Mouse (Mus musculus) heart, embryonic 16.5 days (tissue): ENCODE measurements around the gene Asb2. TPM values are rescaled to one million over a fixed set of nuclear protein-coding genes. Genes with fewer than 3 reads are reported as not detected.
A peak's percentile ranks its signal among the peaks of the same experiment; 100 is the strongest.

ENCODE experiments used
- ATAC-seq: fragments of 200-750 bp; cut with Nextera tagmentation; replicated peaks from 2 replicates; pipeline ENCODE4 v1.8.0; 2017; ENCODE audit warnings: moderate number of reproducible peaks; ENCODE audit not compliant: insufficient read depth, low FRiP score; ENCODE audit errors: extremely low read depth
- H3K27ac ChIP-seq: fragments of 300-500 bp; sonication (generic); 2 replicates; pipeline ENCODE4 v1.5.1; 2014; ENCODE audit warnings: mild to moderate bottlenecking, low read length, control low read depth, moderate library complexity
- H3K27me3 ChIP-seq: fragments of 300-500 bp; sonication (generic); 2 replicates; pipeline ENCODE4 v1.6.1; 2014; ENCODE audit warnings: low read length, mixed read lengths; ENCODE audit not compliant: control insufficient read depth, insufficient read depth
- H3K36me3 ChIP-seq: fragments of 300-500 bp; sonication (generic); 2 replicates; pipeline ENCODE4 v1.6.1; 2014; ENCODE audit not compliant: control insufficient read depth, insufficient read depth
- H3K4me1 ChIP-seq: fragments of 300-500 bp; sonication (generic); 2 replicates; pipeline ENCODE4 v1.6.1; 2014; ENCODE audit warnings: low read length, mixed read lengths; ENCODE audit not compliant: control insufficient read depth, insufficient read depth
- H3K4me2 ChIP-seq: fragments of 300-500 bp; sonication (generic); 2 replicates; pipeline ENCODE4 v1.6.1; 2014; ENCODE audit warnings: low read depth, mild to moderate bottlenecking, control low read depth, low read length
- H3K4me3 ChIP-seq: fragments of 300-500 bp; sonication (generic); 2 replicates; pipeline ENCODE4 v1.5.1; 2014; ENCODE audit warnings: mild to moderate bottlenecking, control low read depth, low read length
- H3K9ac ChIP-seq: fragments of 300-500 bp; sonication (generic); 2 replicates; pipeline ENCODE4 v1.6.1; 2014; ENCODE audit warnings: low read length, control low read depth
- H3K9me3 ChIP-seq: fragments of 300-500 bp; sonication (generic); replicated peaks from 2 replicates; pipeline ENCODE4 v1.6.1; 2016; ENCODE audit warnings: low read length; ENCODE audit not compliant: control insufficient read depth
- WGBS: fragments of 180-500 bp; shearing (Covaris S2); extraction: QIAGEN DNeasy Blood & Tissue Kit; methylation state at CpG from one replicate; pipeline ENCODE4 v1.1.7; 2014; 5-methylcytosine and 5-hydroxymethylcytosine counted together
- polyA plus RNA-seq: library from polyadenylated mRNA; unstranded; fragments of >200 nt; fragmentation: Nextera tagmentation; extraction: Ambion mirVana; gene quantifications from 2 replicates; pipeline ENCODE4 v1.2.1, GENCODE M21; 2015

Gene Asb2
- polyA plus RNA-seq, 1 experiment from 2014 or later, result 264 TPM

DNA sequence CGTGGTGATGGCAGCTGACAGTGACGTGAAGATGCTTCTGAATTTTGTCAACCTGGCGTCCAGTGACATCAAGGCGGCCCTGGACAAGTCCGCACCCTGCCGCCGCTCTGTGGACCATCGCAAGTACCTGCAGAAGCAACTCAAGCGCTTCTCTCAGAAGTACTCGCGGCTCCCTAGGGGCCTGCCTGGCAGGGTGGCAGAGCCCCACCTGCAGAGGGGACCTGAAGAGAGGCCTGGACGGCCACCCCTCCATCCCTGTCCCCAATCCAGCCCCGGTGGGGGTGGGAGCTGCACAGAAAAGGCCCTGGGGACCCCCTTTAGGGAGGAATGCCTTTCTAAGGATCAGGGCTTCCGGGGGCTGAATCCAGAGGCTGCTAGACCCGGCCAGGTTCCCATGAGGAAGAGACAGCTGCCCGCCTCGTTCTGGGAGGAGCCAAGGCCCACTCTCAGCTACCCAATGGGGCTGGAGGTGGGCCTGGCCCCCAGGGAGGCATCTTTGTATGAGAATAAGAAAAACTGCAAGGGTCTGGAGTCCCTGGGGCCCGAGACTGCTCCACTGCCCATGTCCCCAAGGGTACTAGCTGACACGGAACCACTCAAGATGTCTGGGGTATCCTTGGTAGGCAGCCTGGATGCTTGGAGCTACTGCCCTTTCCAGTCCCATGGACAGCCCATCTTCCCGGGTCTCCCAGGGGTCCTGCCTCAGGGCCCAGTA is 39.8 kb downstream of the Asb2 start:
- Histone ChIP-seq H3K36me3 (peaks cover 6% of the 10 kb centered on the region), H3K4me1 (peaks cover 4% of the 10 kb centered on the region), H3K27ac (no peak overlapping the region), H3K9me3 (no peaks in the 10 kb centered on the region), H3K4me2 (no peak overlapping the region), H3K9ac (no peak overlapping the region), H3K4me3 (no peak overlapping the region), H3K27me3 (peaks cover 19% of the 10 kb centered on the region)
- ATAC-seq, result no peak
- 47% methylated on average over 20 of the region's 20 CpGs for whole genome bisulfite sequencing

DNA sequence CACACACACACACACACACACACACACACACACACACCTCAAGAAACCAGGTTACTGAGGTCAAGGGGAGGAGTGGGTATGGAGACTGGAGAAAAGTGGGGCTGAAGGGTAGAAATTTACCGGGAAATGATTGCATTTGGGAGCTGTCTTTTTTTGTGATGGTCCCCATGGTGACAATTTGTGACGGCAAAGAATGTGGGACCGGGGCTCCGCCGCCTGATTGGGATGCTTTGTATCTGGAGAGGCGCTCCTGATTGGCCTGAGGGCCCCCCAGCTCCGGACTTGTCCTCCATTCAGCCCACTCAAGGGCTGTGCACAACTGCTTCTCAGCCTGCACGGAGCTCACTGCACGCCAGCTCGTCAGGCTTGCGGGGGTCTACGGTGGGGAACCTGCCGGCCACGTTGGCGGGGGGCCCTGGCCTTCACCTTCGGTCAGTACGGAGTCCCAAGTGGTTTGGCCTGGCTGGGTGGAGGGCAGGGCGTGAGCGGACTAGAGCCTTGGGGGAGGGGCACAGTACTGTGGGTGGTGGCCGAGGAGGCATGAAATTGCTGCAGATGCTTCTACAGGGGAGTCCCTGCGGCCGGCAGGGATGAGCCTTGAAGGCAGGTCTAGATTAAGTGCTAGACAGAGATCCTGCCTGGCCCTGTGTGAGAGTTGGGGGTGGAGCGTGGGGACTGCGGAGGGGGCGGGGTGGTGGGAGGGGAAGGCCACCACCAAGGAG is 41.0 kb downstream of the Asb2 start:
- WGBS, result 6% methylated on average over 25 of the region's 25 CpGs
- H3K27me3 ChIP-seq, result peaks cover 19% of the 10 kb centered on the region
- no peak overlapping the region for H3K27ac ChIP-seq
- 0 out of 2 replicates have a peak, but pooled peaks cover 3% of the 10 kb centered on the region for H3K9me3 ChIP-seq
- H3K9ac ChIP-seq, result 0 out of 2 replicates have a peak overlapping the region, but pooled peaks have one; percentile 14
- peaks cover 4% of the 10 kb centered on the region for H3K4me1 ChIP-seq
- no peaks in the 10 kb centered on the region for H3K36me3 ChIP-seq
- no peak for ATAC-seq
- peak overlapping the region; percentile 22; the same call in 1 of the 2 replicates for H3K4me3 ChIP-seq
- peak overlapping the region; percentile 55 for H3K4me2 ChIP-seq

DNA sequence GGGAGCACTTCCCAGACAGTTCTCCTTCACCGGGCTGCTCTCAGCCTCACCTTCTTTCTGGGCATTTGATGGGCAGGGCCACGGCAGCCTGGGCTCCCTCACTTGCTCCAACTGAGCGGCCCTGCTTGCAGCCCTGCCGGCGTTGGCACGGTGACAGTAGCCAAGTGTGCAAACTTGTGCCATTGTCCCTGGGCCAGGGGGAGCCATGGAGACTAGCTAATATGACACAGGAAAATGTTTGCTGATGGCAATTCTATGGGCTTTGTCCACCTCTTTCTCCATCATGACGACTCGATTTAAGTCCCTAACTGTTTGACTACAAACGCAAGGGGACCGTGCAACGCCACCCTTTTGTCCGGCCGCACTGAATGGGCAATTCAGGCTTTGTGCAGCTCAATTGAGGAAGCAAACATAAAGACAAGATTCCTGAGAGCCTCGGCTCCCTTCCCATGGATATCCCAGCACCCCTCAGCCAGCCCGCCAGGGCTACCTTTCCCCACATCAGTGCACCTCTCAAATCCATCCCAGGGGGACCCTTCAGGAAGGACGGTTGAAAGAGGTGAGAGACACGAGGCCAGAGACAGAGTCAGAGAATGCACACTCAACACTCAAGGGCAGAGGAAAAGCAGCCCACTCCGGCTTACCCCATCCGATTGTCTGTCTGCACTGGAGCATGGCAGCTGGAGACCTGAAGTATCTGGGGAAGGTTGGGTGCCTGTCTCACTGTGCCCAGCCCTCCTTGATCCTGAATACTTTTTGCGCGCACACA is 41.7 kb downstream of the Asb2 start:
- no peak overlapping the region for H3K27ac ChIP-seq
- H3K36me3 ChIP-seq, result no peaks in the 10 kb centered on the region
- ATAC-seq, result no peak
- peaks cover 4% of the 10 kb centered on the region for H3K4me1 ChIP-seq
- no peak overlapping the region for H3K9ac ChIP-seq
- peaks cover 19% of the 10 kb centered on the region for H3K27me3 ChIP-seq
- H3K4me2 ChIP-seq, result no peak overlapping the region
- H3K9me3 ChIP-seq, result 0 out of 2 replicates have a peak, but pooled peaks cover 3% of the 10 kb centered on the region
- no peak overlapping the region for H3K4me3 ChIP-seq
- 69% methylated on average over 21 of the region's 21 CpGs for WGBS

DNA sequence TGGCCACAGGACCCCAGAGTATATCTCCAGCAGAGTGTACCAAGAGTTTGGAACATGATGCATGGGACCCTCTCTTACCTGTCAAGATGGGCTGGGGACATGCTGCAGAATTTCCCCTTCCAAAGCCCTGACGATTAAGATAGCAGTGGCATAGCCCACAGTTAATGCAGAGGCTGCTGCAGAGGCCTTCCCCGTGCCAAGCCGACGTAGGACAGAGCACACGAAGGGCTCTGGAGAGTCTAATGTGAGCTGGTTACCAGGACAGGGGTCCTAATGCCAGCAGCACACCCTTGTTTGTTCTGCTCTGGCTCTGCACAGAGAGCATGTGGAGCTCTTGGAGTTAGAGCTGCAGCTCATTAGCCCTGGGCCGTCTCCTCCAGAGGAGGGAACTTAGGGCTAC is 42.5 kb downstream of the Asb2 start:
- Histone ChIP-seq H3K4me2 (no peak overlapping the region), H3K27ac (no peak overlapping the region), H3K4me3 (no peak overlapping the region), H3K27me3 (peaks cover 19% of the 10 kb centered on the region), H3K9ac (no peak overlapping the region), H3K36me3 (no peaks in the 10 kb centered on the region), H3K4me1 (peaks cover 4% of the 10 kb centered on the region), H3K9me3 (0 out of 2 replicates have a peak, but pooled peaks cover 3% of the 10 kb centered on the region)
- WGBS, result 74% methylated on average over 6 of the region's 6 CpGs
- ATAC-seq, result no peak

DNA sequence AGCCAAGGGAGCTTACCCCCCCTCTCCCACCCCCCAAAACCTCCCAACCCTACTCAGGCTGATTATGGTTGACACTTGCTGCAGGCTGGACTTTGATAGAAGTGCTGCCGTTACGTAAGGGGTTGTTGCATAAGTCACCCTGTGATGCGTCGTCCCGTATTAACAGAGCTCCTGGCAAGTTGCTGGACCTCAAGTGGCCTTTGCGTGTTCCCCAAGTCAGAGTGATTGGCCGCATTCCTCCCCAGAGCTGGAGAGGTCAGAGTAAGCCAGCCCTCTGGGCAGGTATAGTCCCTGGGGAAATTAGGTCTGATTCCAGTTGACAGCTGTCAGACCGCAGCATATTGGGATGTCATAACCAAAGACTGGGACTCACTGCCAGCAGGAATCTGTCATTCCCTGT is 43.9 kb downstream of the Asb2 start:
- ATAC-seq, result no peak
- 0 out of 2 replicates have a peak, but pooled peaks cover 3% of the 10 kb centered on the region for H3K9me3 ChIP-seq
- H3K4me2 ChIP-seq, result no peak overlapping the region
- H3K27me3 ChIP-seq, result peaks cover 19% of the 10 kb centered on the region
- no peak overlapping the region for H3K9ac ChIP-seq
- H3K4me1 ChIP-seq, result peaks cover 4% of the 10 kb centered on the region
- no peak overlapping the region for H3K4me3 ChIP-seq
- WGBS, result 63% methylated on average over 8 of the region's 8 CpGs
- H3K27ac ChIP-seq, result no peak overlapping the region
- no peaks in the 10 kb centered on the region for H3K36me3 ChIP-seq

DNA sequence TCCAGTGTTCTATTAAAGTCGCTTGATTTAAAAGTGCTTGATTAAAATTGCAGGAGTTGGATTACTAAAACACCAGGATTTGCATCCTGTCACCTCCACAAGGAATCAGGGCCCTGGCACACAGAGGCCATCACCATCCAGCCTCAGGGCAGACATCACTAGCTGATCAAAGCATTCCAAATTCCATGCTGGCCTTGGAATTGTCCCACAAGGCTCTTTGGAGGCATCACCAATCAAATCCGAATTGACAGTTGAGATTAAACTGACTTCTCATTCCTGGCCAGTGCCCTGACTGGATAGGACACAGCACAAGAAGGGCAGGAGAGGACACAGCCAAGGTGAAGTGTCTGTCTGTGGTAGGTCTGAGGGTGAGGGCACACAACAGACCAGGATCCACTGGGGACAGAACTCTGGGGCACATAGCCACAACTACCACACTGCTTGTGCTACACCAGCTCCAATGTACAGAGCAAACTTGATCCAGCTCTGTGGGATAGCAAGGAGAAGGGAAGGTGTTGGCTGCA is 45.0 kb downstream of the Asb2 start, which contains the start of gene Fam181a:
Fam181a (plus strand) TSS at position 232 of the 524 bp plus-strand sequence.
- no peak for ATAC-seq
- Histone ChIP-seq H3K4me1 (peaks cover 4% of the 10 kb centered on the region), H3K36me3 (no peaks in the 10 kb centered on the region), H3K27me3 (peaks cover 15% of the 10 kb centered on the region), H3K4me2 (no peak within 1 kb of the TSS), H3K27ac (no peak within 1 kb of the TSS), H3K4me3 (no peak within 1 kb of the TSS), H3K9ac (no peak within 1 kb of the TSS), H3K9me3 (0 out of 2 replicates have a peak, but pooled peaks cover 3% of the 10 kb centered on the region)
- WGBS, result 68% methylated on average over 2 of the region's 2 CpGs

DNA sequence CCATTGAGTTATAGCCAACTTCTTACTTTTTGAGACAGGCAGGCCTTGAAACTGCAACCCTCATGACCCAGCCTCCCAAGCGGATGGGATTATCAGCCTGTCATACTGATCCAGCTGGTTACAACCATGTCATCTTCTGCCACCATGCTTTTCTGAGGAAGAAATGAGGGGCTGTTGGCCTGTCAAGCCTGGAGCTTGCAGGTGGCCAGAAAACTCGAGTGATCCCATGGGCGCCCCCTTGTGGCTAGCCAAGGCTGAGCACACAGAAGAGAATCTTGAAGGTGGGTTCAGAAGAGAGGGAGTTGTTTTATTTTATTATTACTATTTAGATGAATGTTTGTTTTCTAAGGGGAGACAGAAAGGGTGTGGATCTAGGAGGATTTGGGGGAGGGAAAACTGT is 49.1 kb downstream of the Asb2 start:
- Histone ChIP-seq H3K9me3 (peaks cover 3% of the 10 kb centered on the region; the same call in 1 of the 2 replicates), H3K36me3 (no peaks in the 10 kb centered on the region), H3K27me3 (no peaks in the 10 kb centered on the region; the same call in 1 of the 2 replicates), H3K4me2 (no peak overlapping the region), H3K27ac (no peak overlapping the region), H3K4me1 (no peaks in the 10 kb centered on the region), H3K9ac (no peak overlapping the region), H3K4me3 (no peak overlapping the region)
- ATAC-seq, result no peak
- WGBS, result 26% methylated on average over 3 of the region's 3 CpGs

DNA sequence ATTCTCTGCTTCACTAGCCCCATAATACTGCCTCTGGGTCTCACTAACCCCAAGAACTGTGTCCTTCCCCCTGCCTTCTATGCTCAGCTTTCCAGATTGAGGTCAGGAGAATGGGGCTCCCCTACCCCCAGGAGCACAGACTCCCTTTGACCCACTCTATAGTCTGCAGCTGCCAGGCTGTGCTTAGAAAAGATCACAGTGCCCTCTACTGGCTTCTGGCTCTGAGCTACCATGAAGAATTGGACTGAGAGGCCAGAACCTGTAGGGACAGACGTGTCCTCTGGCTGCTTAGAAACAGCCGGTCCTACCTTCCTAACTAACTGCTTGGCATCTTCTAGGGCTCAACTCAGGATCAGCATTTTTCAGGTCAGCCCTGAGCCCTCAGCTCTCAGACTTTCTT is 49.6 kb downstream of the Asb2 start:
- no peak overlapping the region for H3K27ac ChIP-seq
- H3K4me2 ChIP-seq, result no peak overlapping the region
- 30% methylated on average over 2 of the region's 2 CpGs for WGBS

More for the DNA sequence above, 49.6 kb downstream of the Asb2 start:
- Histone ChIP-seq H3K9me3 (peaks cover 3% of the 10 kb centered on the region; the same call in 1 of the 2 replicates), H3K4me1 (no peaks in the 10 kb centered on the region), H3K36me3 (no peaks in the 10 kb centered on the region), H3K9ac (no peak overlapping the region), H3K4me3 (no peak overlapping the region), H3K27me3 (no peaks in the 10 kb centered on the region; the same call in 1 of the 2 replicates)
- ATAC-seq, result no peak
